Comparison of ENCODE assay signal across 24 mouse cellular contexts in the genomic region with DNA sequence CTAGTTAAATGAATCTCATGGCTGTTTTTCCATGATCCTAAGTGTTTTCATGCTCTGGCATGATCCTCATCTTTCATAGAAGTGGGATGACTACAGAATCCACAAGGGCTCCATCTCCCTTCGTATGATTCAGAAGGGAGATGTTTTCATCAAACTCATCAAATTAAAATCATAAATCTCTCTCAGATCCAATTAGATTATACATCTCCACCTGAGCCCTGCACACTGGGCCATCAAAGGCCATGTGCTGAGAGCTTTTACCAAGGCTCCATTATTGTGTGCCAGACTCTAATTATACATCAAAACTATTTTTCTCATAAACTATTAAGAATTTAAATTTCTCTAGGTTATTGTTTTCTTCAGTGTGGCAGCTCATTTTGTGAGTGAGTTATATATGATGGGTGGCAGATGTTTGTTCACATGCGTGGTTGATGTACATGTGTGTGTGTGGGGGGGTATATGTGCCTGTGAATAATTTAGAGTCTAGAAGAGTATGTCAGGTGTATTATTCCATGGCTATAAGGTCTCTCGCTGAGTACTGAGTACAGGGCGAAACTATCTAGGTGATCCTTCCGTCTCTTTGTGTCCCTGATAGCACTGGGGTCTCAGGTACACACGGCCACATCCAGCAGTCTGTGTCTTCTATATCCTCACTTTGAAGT.
DNase-seq lines count a peak whose midpoint lies in the region; ATAC-seq lines count a peak whose summit lies in the region.
"Had no signal": no experiment of that assay in that cellular context is flagged by ENCODE, and none has a peak within 500 bp of the region (broad histone marks: within the 10 kb centered on the region; RNA-seq: fewer than 3 reads in every experiment).

No protein-coding gene starts in this region.

- no peak overlapping the region for H3K9ac ChIP-seq in hindbrain, embryonic 13.5 days
- H3K9ac ChIP-seq in hindbrain, embryonic 11.5 days (ENCODE audit: low read depth, low read length): no peak overlapping the region
- H3K9ac ChIP-seq in neural tube, embryonic 11.5 days (ENCODE audit: low read length): no peak overlapping the region
- no peak overlapping the region for H3K9ac ChIP-seq in neural tube, embryonic 13.5 days
- H3K9ac ChIP-seq in forebrain, embryonic 15.5 days (replicated peaks): no peak overlapping the region
- no peak overlapping the region for H3K9ac ChIP-seq in forebrain, embryonic 13.5 days
- H3K9ac ChIP-seq: heart, embryonic 12.5 days; heart, embryonic 15.5 days had no signal

- no peak overlapping the region for H3K4me3 ChIP-seq in hindbrain, embryonic 13.5 days
- H3K4me3 ChIP-seq in hindbrain, embryonic 11.5 days (ENCODE audit: low read depth, low read length): no peak overlapping the region
- no peak overlapping the region for H3K4me3 ChIP-seq in neural tube, embryonic 11.5 days (ENCODE audit: low read depth, low read length)
- H3K4me3 ChIP-seq in neural tube, embryonic 13.5 days: no peak overlapping the region
- H3K4me3 ChIP-seq in forebrain, embryonic 15.5 days: no peak overlapping the region
- no peak overlapping the region for H3K4me3 ChIP-seq in forebrain, embryonic 13.5 days
- H3K4me3 ChIP-seq: forebrain, embryonic 10.5 days; heart, embryonic 12.5 days; heart, embryonic 15.5 days had no signal

- 78% methylated on average over 6 of the region's 6 CpGs for WGBS in hindbrain, embryonic 13.5 days
- 92% methylated on average over 6 of the region's 6 CpGs for WGBS in hindbrain, embryonic 11.5 days
- WGBS in neural tube, embryonic 11.5 days: 84% methylated on average over 6 of the region's 6 CpGs
- 61% methylated on average over 6 of the region's 6 CpGs for WGBS in neural tube, embryonic 13.5 days
- WGBS in forebrain, embryonic 15.5 days: 93% methylated on average over 6 of the region's 6 CpGs
- 89% methylated on average over 6 of the region's 6 CpGs for WGBS in forebrain, embryonic 13.5 days

- H3K36me3 ChIP-seq in hindbrain, embryonic 13.5 days: no peaks in the 10 kb centered on the region
- no peaks in the 10 kb centered on the region for H3K36me3 ChIP-seq in hindbrain, embryonic 11.5 days (ENCODE audit: control insufficient read depth, insufficient read depth, low read length)
- no peaks in the 10 kb centered on the region for H3K36me3 ChIP-seq in neural tube, embryonic 11.5 days (ENCODE audit: control insufficient read depth, insufficient read depth, low read length)
- H3K36me3 ChIP-seq in neural tube, embryonic 13.5 days: no peaks in the 10 kb centered on the region
- H3K36me3 ChIP-seq in forebrain, embryonic 15.5 days: no peaks in the 10 kb centered on the region
- no peaks in the 10 kb centered on the region for H3K36me3 ChIP-seq in forebrain, embryonic 13.5 days (ENCODE audit: poor library complexity, severe bottlenecking)
- H3K36me3 ChIP-seq: forebrain, embryonic 10.5 days; G1E; heart, embryonic 12.5 days; heart, embryonic 15.5 days had no signal

- ATAC-seq in hindbrain, embryonic 13.5 days (ENCODE audit: low FRiP score): peak; percentile 74
- ATAC-seq in hindbrain, embryonic 11.5 days (ENCODE audit: low FRiP score): no peak
- ATAC-seq in neural tube, embryonic 11.5 days (ENCODE audit: insufficient read depth, low FRiP score, low TSS enrichment): peak; percentile 63
- ATAC-seq in neural tube, embryonic 13.5 days (ENCODE audit: low read depth): peak; percentile 97
- no peak for ATAC-seq in forebrain, embryonic 15.5 days (replicated peaks)
- ATAC-seq in forebrain, embryonic 13.5 days: no peak
- ATAC-seq: forebrain, embryonic 14.5 days; Patski had no signal

- no peaks in the 10 kb centered on the region for H3K9me3 ChIP-seq in hindbrain, embryonic 13.5 days
- no peaks in the 10 kb centered on the region for H3K9me3 ChIP-seq in hindbrain, embryonic 11.5 days (ENCODE audit: control insufficient read depth, low read length)
- H3K9me3 ChIP-seq in neural tube, embryonic 11.5 days (ENCODE audit: control insufficient read depth, low read length): no peaks in the 10 kb centered on the region
- H3K9me3 ChIP-seq in neural tube, embryonic 13.5 days: no peaks in the 10 kb centered on the region
- H3K9me3 ChIP-seq in forebrain, embryonic 15.5 days: no peaks in the 10 kb centered on the region
- H3K9me3 ChIP-seq in forebrain, embryonic 13.5 days (replicated peaks): no peaks in the 10 kb centered on the region
- H3K9me3 ChIP-seq: forebrain, embryonic 10.5 days; G1E; heart, embryonic 12.5 days; heart, embryonic 15.5 days had no signal

- H3K4me1 ChIP-seq in hindbrain, embryonic 13.5 days (replicated peaks): no peaks in the 10 kb centered on the region
- H3K4me1 ChIP-seq in hindbrain, embryonic 11.5 days (replicated peaks; ENCODE audit: control insufficient read depth, insufficient read depth, low read length): no peaks in the 10 kb centered on the region
- H3K4me1 ChIP-seq in neural tube, embryonic 11.5 days (ENCODE audit: control insufficient read depth, insufficient read depth, low read length): no peaks in the 10 kb centered on the region
- H3K4me1 ChIP-seq in neural tube, embryonic 13.5 days (replicated peaks): no peaks in the 10 kb centered on the region; the same call in 1 of the 2 replicates
- H3K4me1 ChIP-seq in forebrain, embryonic 15.5 days: no peaks in the 10 kb centered on the region
- no peaks in the 10 kb centered on the region for H3K4me1 ChIP-seq in forebrain, embryonic 13.5 days
- H3K4me1 ChIP-seq: forebrain, embryonic 10.5 days; heart, embryonic 12.5 days; heart, embryonic 15.5 days had no signal

- H3K27me3 ChIP-seq in hindbrain, embryonic 13.5 days: no peaks in the 10 kb centered on the region
- H3K27me3 ChIP-seq in hindbrain, embryonic 11.5 days (ENCODE audit: control insufficient read depth, insufficient read depth, low read length): no peaks in the 10 kb centered on the region
- H3K27me3 ChIP-seq in neural tube, embryonic 11.5 days (ENCODE audit: control insufficient read depth, insufficient read depth, low read length): no peaks in the 10 kb centered on the region
- H3K27me3 ChIP-seq in neural tube, embryonic 13.5 days: no peaks in the 10 kb centered on the region
- no peaks in the 10 kb centered on the region for H3K27me3 ChIP-seq in forebrain, embryonic 15.5 days
- H3K27me3 ChIP-seq in forebrain, embryonic 13.5 days: no peaks in the 10 kb centered on the region
- H3K27me3 ChIP-seq: CH12.LX; heart, embryonic 12.5 days; heart, embryonic 15.5 days had no signal

- no peak for DNase-seq in hindbrain, embryonic 11.5 days (ENCODE audit: low spot score)
- DNase-seq in neural tube, embryonic 11.5 days (ENCODE audit: low spot score): no peak
- no peak for DNase-seq in neural tube, embryonic 10.5 days (ENCODE audit: extremely low spot score, low spot score)
- DNase-seq: adrenal gland, postnatal 10 days; adrenal gland, postnatal 36 days; B cell, adult 2 months; cerebellum, adult 18-20 months; cerebellum, adult 9-10 months; cerebellum, postnatal 14 days; gastrocnemius, postnatal 25 days; heart, adult 18-20 months; heart, postnatal 10 days; heart, postnatal 36 days had no signal

- 0 out of 2 replicates have a peak overlapping the region, but pooled peaks have one; percentile 52 for H3K27ac ChIP-seq in hindbrain, embryonic 13.5 days
- H3K27ac ChIP-seq in hindbrain, embryonic 11.5 days (ENCODE audit: low read depth, low read length): no peak overlapping the region
- no peak overlapping the region for H3K27ac ChIP-seq in neural tube, embryonic 11.5 days (ENCODE audit: low read depth, low read length)
- H3K27ac ChIP-seq in neural tube, embryonic 13.5 days (replicated peaks): peak overlapping the region; percentile 67
- H3K27ac ChIP-seq in forebrain, embryonic 15.5 days (replicated peaks): no peak overlapping the region
- H3K27ac ChIP-seq in forebrain, embryonic 13.5 days: no peak overlapping the region
- H3K27ac ChIP-seq: forebrain, embryonic 10.5 days; heart, embryonic 15.5 days had no signal

- no peak overlapping the region for H3K4me2 ChIP-seq in hindbrain, embryonic 13.5 days
- no peak overlapping the region for H3K4me2 ChIP-seq in hindbrain, embryonic 11.5 days (replicated peaks; ENCODE audit: low read depth, low read length)
- no peak overlapping the region for H3K4me2 ChIP-seq in neural tube, embryonic 11.5 days (ENCODE audit: low read depth)
- H3K4me2 ChIP-seq in neural tube, embryonic 13.5 days: no peak overlapping the region
- no peak overlapping the region for H3K4me2 ChIP-seq in forebrain, embryonic 15.5 days (replicated peaks)
- H3K4me2 ChIP-seq in forebrain, embryonic 13.5 days: no peak overlapping the region
- H3K4me2 ChIP-seq: heart, embryonic 12.5 days; heart, embryonic 15.5 days had no signal

Comparison
In these comparisons a context has a peak if more than half of its experiments do, and no peak if none do; other contexts are left out.
1. ATAC-seq: peak in hindbrain, embryonic 13.5 days (single experiment), neural tube, embryonic 11.5 days (single experiment) and neural tube, embryonic 13.5 days (single experiment); none in hindbrain, embryonic 11.5 days (single experiment), forebrain, embryonic 15.5 days (single experiment) and forebrain, embryonic 13.5 days (single experiment).
2. H3K27ac ChIP-seq: peak in hindbrain, embryonic 13.5 days (single experiment) and neural tube, embryonic 13.5 days (single experiment); none in hindbrain, embryonic 11.5 days (single experiment), neural tube, embryonic 11.5 days (single experiment), forebrain, embryonic 15.5 days (single experiment) and forebrain, embryonic 13.5 days (single experiment).